Mouse (Mus musculus): ENCODE data around the gene Cep57l1. TPM values are rescaled to one million over a fixed set of nuclear protein-coding genes. Genes with fewer than 3 reads are reported as not detected.

Cep57l1 gene
- polyA plus RNA-seq, 1 experiment from 2014 or later, result 5.3 TPM

GRCm38 (mm10) chr10:41803467-41803866 lies 6.2 kb downstream of the Cep57l1 start:
- TF ChIP-seq CTCF (IDR thresholded peaks at IDR 0.05; ENCODE audit: low read depth) (no peak), EP300 (optimal IDR thresholded peaks at IDR 0.05) (no peak)
- Histone ChIP-seq H3K4me1 (replicated peaks; ENCODE audit: control insufficient read depth, insufficient read depth) (no peaks in the 10 kb centered on the region), H3K4me2 (replicated peaks; ENCODE audit: low read depth) (no peak overlapping the region), H3K27me3 (ENCODE audit: control insufficient read depth, insufficient read depth, low read length) (no peaks in the 10 kb centered on the region), H3K27ac (replicated peaks) (no peak overlapping the region), H3K4me3 (ENCODE audit: low read depth, low read length) (no peak overlapping the region), H3K9ac (ENCODE audit: low read length) (no peak overlapping the region), H3K9me3 (ENCODE audit: control insufficient read depth, low read length) (0 out of 2 replicates have a peak, but pooled peaks cover 8% of the 10 kb centered on the region), H3K36me3 (ENCODE audit: control insufficient read depth, insufficient read depth, low read length) (no peaks in the 10 kb centered on the region; the same call in 1 of the 2 replicates)
- DNase-seq (ENCODE audit: low spot score), result no peak
- WGBS, result 92% methylated on average over 8 of the region's 8 CpGs
- ATAC-seq (ENCODE audit: low FRiP score, low TSS enrichment), result no peak

- Histone ChIP-seq H3K4me2 (replicated peaks; ENCODE audit: low read depth) (no peak overlapping the region), H3K9me3 (ENCODE audit: control insufficient read depth, low read length) (0 out of 2 replicates have a peak, but pooled peaks cover 2% of the 10 kb centered on the region), H3K4me3 (ENCODE audit: low read depth, low read length) (no peak overlapping the region), H3K9ac (ENCODE audit: low read length) (no peak overlapping the region), H3K4me1 (replicated peaks; ENCODE audit: control insufficient read depth, insufficient read depth) (no peaks in the 10 kb centered on the region), H3K27me3 (ENCODE audit: control insufficient read depth, insufficient read depth, low read length) (no peaks in the 10 kb centered on the region), H3K36me3 (ENCODE audit: control insufficient read depth, insufficient read depth, low read length) (no peaks in the 10 kb centered on the region; the same call in 1 of the 2 replicates), H3K27ac (replicated peaks) (no peak overlapping the region)
- TF ChIP-seq EP300 (optimal IDR thresholded peaks at IDR 0.05), result no peak
- DNase-seq (ENCODE audit: low spot score) (no peak), ATAC-seq (ENCODE audit: low FRiP score, low TSS enrichment) (no peak)
- 99% methylated on average over 8 of the region's 8 CpGs for WGBS
These were observed 12.4 kb downstream of the Cep57l1 start for GRCm38 (mm10) chr10:41797253-41797652.

- H3K9ac ChIP-seq (ENCODE audit: low read length), result no peak overlapping the region
- H3K4me1 ChIP-seq (replicated peaks; ENCODE audit: control insufficient read depth, insufficient read depth), result no peaks in the 10 kb centered on the region
- ATAC-seq (ENCODE audit: low FRiP score, low TSS enrichment) (no peak), DNase-seq (ENCODE audit: low spot score) (no peak)
- no peaks in the 10 kb centered on the region for H3K27me3 ChIP-seq (ENCODE audit: control insufficient read depth, insufficient read depth, low read length)
- no peak overlapping the region for H3K27ac ChIP-seq (replicated peaks)
- no peaks in the 10 kb centered on the region; the same call in 1 of the 2 replicates for H3K36me3 ChIP-seq (ENCODE audit: control insufficient read depth, insufficient read depth, low read length)
- TF ChIP-seq CTCF (IDR thresholded peaks at IDR 0.05; ENCODE audit: low read depth) (no peak), EP300 (optimal IDR thresholded peaks at IDR 0.05) (no peak)
- no peaks in the 10 kb centered on the region for H3K9me3 ChIP-seq (ENCODE audit: control insufficient read depth, low read length)
- no peak overlapping the region for H3K4me3 ChIP-seq (ENCODE audit: low read depth, low read length)
- no peak overlapping the region for H3K4me2 ChIP-seq (replicated peaks; ENCODE audit: low read depth)
- 93% methylated on average over 6 of the region's 6 CpGs for WGBS
These were observed 17.3 kb downstream of the Cep57l1 start for GRCm38 (mm10) chr10:41792375-41792774.

GRCm38 (mm10) chr10:41767254-41767653 lies 42.4 kb downstream of the Cep57l1 start:
- no peak for TF ChIP-seq EP300 (optimal IDR thresholded peaks at IDR 0.05)
- no peak for TF ChIP-seq CTCF (IDR thresholded peaks at IDR 0.05; ENCODE audit: low read depth)
- ATAC-seq (ENCODE audit: low FRiP score, low TSS enrichment) (no peak), DNase-seq (ENCODE audit: low spot score) (no peak)
- 92% methylated on average over 6 of the region's 6 CpGs for WGBS
- Histone ChIP-seq H3K4me3 (ENCODE audit: low read depth, low read length) (no peak overlapping the region), H3K9me3 (ENCODE audit: control insufficient read depth, low read length) (no peaks in the 10 kb centered on the region), H3K4me1 (replicated peaks; ENCODE audit: control insufficient read depth, insufficient read depth) (no peaks in the 10 kb centered on the region), H3K27me3 (ENCODE audit: control insufficient read depth, insufficient read depth, low read length) (no peaks in the 10 kb centered on the region), H3K9ac (ENCODE audit: low read length) (no peak overlapping the region), H3K4me2 (replicated peaks; ENCODE audit: low read depth) (no peak overlapping the region), H3K27ac (replicated peaks) (no peak overlapping the region), H3K36me3 (ENCODE audit: control insufficient read depth, insufficient read depth, low read length) (no peaks in the 10 kb centered on the region)

GRCm38 (mm10) chr10:41766280-41766679 lies 43.4 kb downstream of the Cep57l1 start:
- no peaks in the 10 kb centered on the region for H3K4me1 ChIP-seq (replicated peaks; ENCODE audit: control insufficient read depth, insufficient read depth)
- H3K9ac ChIP-seq (ENCODE audit: low read length), result no peak overlapping the region
- DNase-seq (ENCODE audit: low spot score) (no peak), ATAC-seq (ENCODE audit: low FRiP score, low TSS enrichment) (peak; percentile 53; the same call in 1 of the 2 replicates)
- H3K27ac ChIP-seq (replicated peaks), result 0 out of 2 replicates have a peak overlapping the region, but pooled peaks have one; percentile 13
- no peaks in the 10 kb centered on the region for H3K9me3 ChIP-seq (ENCODE audit: control insufficient read depth, low read length)
- H3K36me3 ChIP-seq (ENCODE audit: control insufficient read depth, insufficient read depth, low read length), result no peaks in the 10 kb centered on the region
- TF ChIP-seq CTCF (IDR thresholded peaks at IDR 0.05; ENCODE audit: low read depth) (no peak), EP300 (optimal IDR thresholded peaks at IDR 0.05) (no peak)
- 53% methylated on average over 4 of the region's 4 CpGs for WGBS
- no peak overlapping the region for H3K4me3 ChIP-seq (ENCODE audit: low read depth, low read length)
- no peak overlapping the region for H3K4me2 ChIP-seq (replicated peaks; ENCODE audit: low read depth)
- H3K27me3 ChIP-seq (ENCODE audit: control insufficient read depth, insufficient read depth, low read length), result no peaks in the 10 kb centered on the region

- no peak overlapping the region for H3K4me2 ChIP-seq (replicated peaks; ENCODE audit: low read depth)
- H3K36me3 ChIP-seq (ENCODE audit: control insufficient read depth, insufficient read depth, low read length), result no peaks in the 10 kb centered on the region
- no peaks in the 10 kb centered on the region for H3K4me1 ChIP-seq (replicated peaks; ENCODE audit: control insufficient read depth, insufficient read depth)
- no peak overlapping the region for H3K4me3 ChIP-seq (ENCODE audit: low read depth, low read length)
- no peak for TF ChIP-seq CTCF (IDR thresholded peaks at IDR 0.05; ENCODE audit: low read depth)
- no peak for TF ChIP-seq EP300 (optimal IDR thresholded peaks at IDR 0.05)
- ATAC-seq (ENCODE audit: low FRiP score, low TSS enrichment) (no peak), DNase-seq (ENCODE audit: low spot score) (no peak)
- 91% methylated on average over 4 of the region's 4 CpGs for WGBS
- no peak overlapping the region for H3K27ac ChIP-seq (replicated peaks)
- H3K27me3 ChIP-seq (ENCODE audit: control insufficient read depth, insufficient read depth, low read length), result no peaks in the 10 kb centered on the region
- H3K9ac ChIP-seq (ENCODE audit: low read length), result no peak overlapping the region
- no peaks in the 10 kb centered on the region for H3K9me3 ChIP-seq (ENCODE audit: control insufficient read depth, low read length)
These were observed 44.1 kb downstream of the Cep57l1 start for GRCm38 (mm10) chr10:41765586-41765985.
